Mouse (Mus musculus): Measurements from ENCODE around the gene Olfr986.

Olfr986 gene

GRCm38 (mm10) chr9:40227874-40228789, 47.4 kb downstream of the Olfr986 start:
- no peak for TF ChIP-seq GATA4 (IDR thresholded peaks at IDR 0.05; ENCODE audit: insufficient replicate concordance, low read length)

DNA sequence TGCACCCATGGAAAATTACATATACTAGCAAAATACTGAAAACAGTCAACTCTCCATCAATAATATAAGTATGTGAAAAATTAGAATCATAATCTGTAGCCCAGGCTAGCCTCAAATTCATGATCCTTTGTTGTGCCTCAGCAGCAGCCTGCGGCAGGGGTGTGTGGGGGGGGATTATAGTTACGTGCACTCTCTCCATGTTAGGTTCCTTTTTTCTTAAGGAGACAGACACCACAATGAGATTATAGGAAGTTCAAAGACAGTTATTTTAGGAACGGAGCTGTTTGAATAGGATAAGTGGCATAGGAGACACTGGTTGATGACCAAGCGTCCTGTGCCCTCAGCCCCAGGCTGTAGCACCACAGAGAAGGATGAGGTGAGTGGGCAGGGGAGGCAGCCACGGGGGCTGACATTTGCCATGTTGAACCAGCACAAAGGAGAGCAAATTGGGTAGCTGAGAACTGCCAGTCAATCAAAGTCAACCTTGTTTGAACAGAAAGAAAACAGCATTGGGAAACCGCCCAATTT, 48.1 kb downstream of the Olfr986 start:
- TF ChIP-seq GATA4 (IDR thresholded peaks at IDR 0.05; ENCODE audit: insufficient replicate concordance, low read length) = no peak

DNA sequence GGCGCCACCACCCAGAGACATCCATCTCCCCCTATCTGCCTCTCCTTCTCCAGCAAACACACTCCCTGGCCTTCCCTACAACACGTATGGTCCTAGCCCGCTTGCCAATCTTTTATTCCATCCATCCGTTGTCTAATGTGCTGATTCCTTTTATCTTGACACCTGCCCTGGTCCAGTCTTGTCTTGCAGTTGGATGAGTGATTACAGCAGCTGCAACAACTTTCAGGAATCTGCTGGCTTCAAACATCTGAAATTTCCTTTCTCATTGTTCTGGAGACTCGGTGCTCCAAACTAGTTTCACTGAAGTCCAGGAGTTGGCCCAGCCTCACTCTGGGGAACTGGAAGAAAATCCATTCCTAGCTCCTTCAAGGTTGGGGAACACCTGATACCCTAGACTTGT, 48.8 kb downstream of the Olfr986 start:
- no peak for TF ChIP-seq GATA4 (IDR thresholded peaks at IDR 0.05; ENCODE audit: insufficient replicate concordance, low read length)

DNA sequence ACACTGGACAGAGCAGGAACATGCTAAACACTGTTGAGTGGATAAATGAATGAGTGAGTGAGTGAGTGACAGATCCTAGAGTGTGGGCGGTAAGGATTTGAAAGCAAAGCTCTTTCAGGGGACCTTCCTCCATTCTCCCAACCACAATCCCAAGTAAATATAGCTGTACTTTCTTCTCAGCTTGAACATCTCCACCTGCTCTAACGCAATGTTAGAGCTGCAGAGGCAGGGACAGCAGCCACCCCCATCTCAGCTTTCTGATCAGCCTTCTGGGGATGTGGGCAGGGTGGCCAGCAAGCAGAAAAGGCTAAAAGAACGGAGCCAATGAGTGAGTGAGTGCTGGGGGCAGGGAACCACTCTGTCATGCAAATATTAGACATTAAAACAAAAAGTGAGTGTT, 50.3 kb downstream of the Olfr986 start:
- no peak for TF ChIP-seq GATA4 (IDR thresholded peaks at IDR 0.05; ENCODE audit: insufficient replicate concordance, low read length)

DNA sequence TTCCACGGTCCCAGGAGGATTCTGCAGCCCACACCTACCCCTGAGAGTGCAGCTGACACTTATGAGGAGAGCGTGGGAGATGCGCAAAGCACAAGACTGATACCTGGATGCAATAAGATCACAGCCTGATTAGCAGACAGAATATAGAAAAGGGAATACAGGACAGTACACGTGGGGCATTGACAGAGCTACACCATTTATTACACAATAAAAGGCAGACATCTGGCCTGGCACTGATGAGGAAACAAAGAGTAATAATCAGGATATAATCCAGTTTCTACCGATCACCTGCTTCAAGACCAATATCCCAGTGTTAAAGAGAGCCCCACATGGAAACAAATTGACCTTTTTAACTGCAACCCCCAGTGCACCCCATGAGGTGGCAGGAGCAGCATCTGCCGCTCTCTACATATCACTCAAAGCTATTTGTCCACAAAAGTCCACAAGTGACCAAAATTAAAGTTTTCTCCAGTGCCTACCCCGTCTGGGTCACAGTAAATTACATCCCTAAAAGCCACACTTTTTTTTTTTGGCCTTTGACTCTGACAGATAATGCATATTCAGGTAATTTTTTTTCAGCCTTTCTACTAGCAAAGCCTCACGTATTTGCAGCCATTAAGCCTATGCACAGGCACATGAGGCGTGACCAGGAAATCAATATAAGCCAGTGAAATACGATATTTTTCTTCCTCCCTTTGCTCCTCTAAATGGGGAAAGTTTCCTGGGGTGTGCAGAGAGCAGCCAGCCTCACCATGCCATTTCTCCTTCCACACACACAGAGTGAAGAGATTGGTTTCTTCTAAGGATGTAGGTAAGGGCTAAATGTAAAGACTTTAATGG, 53.7 kb downstream of the Olfr986 start:
- TF ChIP-seq GATA4 (IDR thresholded peaks at IDR 0.05; ENCODE audit: insufficient replicate concordance, low read length) = no peak

DNA sequence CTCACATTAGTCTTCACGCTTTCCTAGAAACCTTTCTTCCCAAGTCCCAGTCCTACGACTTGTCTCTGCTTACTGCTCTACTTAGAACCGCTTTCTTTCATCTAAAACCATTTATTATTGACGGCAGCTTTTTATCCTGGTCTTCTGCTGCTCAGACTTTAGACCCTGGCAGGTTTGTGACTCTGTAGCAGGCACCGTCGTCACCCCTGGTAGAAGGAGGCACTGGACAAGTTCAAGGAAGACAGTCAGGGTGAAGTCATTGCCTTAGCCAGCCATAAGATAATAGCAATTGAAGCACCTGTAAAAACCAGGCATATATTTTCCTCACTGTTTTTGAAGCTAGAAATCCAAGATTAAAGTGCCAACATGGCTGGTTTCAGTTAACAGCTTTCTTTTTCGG, 54.5 kb downstream of the Olfr986 start:
- TF ChIP-seq GATA4 (IDR thresholded peaks at IDR 0.05; ENCODE audit: insufficient replicate concordance, low read length) = no peak

All from liver, adult (tissue).